Mouse (Mus musculus) lung, postnatal 0 days (tissue): ENCODE data around the gene Yy1.

Experiments used
- CTCF ChIP-seq: IDR thresholded peaks from 2 replicates; pipeline ENCODE4 v1.5.1; 2016; ENCODE audit warnings: antibody characterized with exemption, mild to moderate bottlenecking
- EP300 ChIP-seq: IDR thresholded peaks from 2 replicates; pipeline ENCODE4 v1.6.1; 2016; ENCODE audit warnings: antibody characterized with exemption, mild to moderate bottlenecking, control low read depth

DNA sequence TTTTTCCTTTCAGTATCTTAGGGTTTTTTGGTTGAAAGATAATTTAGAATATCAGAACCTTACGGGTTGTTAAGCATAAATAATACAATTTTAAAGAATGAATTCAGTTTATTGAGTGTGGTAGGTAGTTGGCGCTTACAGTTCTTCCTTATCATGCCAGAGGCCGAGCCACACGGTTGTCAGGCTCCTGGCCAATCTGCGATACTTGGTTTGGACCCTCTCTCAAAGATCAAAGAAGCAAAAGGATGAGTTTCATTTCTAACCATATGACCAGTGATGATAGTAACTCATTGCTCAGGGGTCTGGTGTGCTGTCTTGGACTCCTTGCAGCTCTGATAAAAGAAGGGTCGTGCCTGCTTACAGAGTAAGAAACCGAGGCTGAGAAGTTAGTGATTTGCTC lies 17.5 kb downstream of the Yy1 start:
- TF ChIP-seq CTCF (no peak), EP300 (no peak)
